Mouse (Mus musculus): ENCODE data around the gene Cd109.

Cd109 gene

DNA sequence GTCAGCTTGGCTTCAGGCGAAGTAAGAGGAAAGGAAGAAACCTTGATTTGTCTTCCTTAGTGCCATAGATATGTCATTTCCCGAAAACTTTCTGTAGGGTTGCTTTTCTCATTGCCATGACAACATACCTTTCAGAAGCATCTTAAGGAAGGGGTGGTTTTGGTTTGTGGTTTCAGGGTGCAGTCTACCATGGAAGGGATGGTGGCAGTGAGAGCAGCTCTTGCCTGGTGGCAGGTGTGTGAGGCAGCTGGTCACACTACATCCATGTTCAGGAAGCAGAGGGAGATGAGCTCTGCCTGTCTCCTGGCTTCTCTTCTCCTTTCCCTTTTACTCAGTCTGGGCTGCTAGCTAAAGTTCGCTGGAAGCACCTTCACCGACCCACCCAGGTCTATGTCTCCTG lies 26.0 kb downstream of the Cd109 start:
- DNase-seq (ENCODE audit: low read depth, low spot score), result no peak

DNA sequence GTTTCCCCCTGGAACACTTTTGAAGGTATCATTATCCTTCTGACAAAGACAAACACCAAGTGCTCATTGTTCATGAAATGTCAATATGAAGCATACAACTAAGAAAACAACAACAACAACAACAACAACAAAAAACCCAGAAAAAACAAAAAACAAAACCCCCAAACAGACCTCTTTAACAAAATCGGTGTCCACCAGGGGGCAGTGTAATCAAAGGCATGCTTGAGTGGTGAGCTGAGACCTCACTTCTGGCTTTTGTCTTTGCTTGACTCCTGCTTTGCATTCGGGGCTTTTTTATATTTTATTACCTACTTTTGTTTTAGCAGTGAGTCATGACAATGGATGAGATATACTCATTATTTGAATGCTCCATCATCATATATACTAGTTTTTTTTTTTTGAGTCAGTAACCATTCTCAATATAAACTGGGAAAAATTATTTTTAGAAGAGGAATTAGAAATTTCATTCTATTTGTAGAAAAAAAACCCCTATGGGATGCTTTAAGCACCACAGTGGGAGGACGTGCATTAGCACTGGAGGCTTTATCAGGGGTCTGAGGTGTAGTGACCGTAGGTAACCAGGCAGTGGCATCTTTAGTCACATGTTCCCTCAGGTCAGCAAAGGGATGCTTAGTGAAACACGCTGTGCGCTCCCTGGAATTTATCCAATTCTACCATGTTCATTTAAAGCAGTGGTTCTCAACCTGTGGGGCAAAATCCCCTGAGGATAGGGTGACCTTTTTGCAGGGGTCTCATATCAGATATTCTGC lies 30.8 kb downstream of the Cd109 start:
- DNase-seq (ENCODE audit: low read depth, low spot score), result peak; percentile 70

DNA sequence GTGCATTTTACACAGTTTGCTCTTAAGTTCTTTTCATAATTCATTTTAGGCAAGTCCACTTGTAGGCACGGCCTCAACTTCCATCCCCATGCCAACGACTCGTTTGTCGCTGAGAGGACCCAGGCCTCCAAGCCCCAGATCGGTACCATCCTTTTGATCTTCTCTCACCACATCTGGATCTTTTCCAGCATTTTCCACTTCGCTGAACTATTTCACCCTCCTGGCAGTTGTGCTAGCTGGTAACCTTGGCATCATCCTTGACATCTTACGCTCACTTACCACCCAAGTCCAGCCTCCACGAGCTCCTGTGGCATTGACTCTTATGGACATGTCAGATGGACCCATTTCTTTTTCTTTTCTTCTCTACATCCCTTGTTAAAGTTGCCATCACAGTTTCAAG lies 33.3 kb downstream of the Cd109 start:
- DNase-seq (ENCODE audit: low read depth, low spot score), result no peak

DNA sequence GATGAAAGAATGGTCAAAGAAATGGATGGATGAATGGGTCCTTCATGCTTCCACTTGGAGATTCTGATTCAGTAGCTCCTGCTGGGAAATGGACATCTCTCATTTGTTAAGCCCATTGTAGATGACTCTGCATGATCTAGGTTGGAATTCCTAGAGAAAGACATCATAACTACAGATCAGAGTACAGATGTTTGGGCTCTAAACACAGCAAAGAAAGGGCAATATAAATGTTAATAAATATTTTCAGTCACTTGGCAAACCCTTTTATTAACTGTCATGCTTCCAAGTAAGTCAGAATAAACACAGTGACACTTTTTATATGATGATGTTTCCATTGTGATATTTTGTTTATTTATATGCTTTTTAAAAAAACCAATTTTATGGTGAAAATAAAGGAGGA lies 34.1 kb downstream of the Cd109 start:
- DNase-seq (ENCODE audit: low read depth, low spot score), result no peak

DNA sequence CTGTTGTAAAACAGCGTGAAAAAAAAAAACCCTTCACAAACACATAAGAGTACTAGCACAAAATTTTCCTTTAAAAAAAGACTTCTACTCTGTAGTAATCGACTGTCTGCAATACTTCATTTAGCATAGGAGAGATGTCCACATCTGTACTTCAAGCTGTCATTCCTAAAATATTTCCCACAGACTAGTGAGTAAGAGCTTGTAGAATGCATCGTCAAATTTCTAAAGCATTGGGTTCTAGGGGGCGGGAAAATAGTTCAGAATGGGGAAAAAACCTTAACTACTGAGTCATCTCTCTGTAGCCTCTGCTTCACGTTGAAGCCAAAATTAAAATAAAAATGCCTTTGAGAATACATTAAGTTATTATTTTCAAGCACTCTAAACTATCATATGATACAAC lies 42.2 kb downstream of the Cd109 start:
- no peak for DNase-seq (ENCODE audit: low read depth, low spot score)

DNA sequence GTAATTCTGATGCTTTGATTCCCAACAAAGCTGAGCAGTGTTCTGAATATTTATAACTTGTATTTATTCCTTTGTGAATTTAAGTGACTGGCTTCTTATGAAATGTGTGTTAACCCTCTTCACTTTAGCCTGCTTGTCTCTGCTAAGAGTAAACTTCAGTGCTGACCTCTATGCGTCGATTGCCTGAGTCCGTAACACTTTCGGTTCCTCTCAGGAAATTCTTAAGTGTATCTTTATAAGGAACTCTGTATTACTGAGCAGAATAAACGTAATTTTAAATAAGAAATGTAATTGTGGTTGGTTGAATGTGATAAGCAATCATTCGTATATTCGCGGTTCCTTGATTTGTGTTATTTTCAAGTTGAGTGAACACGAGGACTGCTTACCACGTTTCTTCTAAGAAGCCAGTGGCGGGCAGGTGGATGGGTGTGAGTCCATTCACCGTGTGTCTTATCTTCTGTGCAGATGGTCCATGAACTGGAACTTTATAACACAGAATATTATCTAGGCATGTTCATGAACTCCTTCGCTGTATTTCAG lies 56.2 kb downstream of the Cd109 start:
- no peak for DNase-seq (ENCODE audit: low read depth, low spot score)

DNA sequence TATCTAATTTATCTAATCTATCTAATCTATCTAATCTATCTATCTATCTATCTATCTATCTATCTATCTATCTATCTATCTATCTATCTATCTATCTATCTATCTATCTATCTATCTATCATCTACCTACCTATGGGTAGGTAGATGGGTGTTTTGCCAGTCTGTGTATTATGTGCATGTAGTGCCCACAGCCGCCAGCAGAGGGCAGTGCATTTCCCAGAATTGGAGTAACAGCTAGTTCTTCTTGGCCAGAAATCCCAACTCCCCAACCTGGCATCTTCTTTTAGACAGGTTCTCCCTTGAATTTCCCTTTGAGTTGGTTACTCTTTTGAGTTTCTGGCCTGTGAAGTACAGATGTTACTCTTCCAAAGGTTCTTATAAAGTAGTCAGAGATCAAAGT lies 85.3 kb downstream of the Cd109 start:
- peak; percentile 72 for DNase-seq (ENCODE audit: low read depth, low spot score)

DNA sequence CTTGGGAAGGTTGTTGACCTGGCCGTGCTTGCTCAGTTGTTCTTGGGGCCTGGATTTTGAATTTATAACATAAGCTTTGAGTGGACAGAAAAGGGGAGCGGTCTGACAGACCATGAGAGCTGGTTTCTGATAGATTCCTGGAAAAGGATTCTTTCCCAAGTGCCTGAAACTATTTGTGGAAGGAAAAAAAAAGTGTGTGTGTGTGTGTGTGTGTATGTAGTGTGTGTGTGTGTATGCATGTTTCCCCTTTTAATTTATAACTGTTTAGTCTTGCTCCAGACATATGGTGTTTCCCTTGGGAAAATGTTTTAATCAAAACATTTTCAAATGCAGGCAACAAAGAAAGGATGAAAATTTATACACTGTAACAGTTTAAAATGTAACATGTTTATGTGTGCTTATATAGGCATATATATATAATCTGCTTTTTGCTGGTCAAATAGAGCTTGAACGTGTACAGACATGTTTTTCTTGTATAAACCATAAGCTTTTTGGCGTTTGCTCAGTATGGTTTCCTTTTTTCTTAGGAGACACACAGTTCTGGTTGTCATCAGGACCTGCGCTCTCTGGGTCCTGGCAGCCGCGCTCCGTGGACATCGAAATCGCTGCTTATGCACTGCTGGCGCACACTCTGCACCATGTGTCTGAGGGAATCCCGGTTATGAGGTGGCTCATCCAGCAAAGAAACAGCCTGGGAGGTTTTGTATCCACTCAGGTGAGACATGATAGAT lies 87.3 kb downstream of the Cd109 start:
- DNase-seq (ENCODE audit: low read depth, low spot score), result no peak

DNA sequence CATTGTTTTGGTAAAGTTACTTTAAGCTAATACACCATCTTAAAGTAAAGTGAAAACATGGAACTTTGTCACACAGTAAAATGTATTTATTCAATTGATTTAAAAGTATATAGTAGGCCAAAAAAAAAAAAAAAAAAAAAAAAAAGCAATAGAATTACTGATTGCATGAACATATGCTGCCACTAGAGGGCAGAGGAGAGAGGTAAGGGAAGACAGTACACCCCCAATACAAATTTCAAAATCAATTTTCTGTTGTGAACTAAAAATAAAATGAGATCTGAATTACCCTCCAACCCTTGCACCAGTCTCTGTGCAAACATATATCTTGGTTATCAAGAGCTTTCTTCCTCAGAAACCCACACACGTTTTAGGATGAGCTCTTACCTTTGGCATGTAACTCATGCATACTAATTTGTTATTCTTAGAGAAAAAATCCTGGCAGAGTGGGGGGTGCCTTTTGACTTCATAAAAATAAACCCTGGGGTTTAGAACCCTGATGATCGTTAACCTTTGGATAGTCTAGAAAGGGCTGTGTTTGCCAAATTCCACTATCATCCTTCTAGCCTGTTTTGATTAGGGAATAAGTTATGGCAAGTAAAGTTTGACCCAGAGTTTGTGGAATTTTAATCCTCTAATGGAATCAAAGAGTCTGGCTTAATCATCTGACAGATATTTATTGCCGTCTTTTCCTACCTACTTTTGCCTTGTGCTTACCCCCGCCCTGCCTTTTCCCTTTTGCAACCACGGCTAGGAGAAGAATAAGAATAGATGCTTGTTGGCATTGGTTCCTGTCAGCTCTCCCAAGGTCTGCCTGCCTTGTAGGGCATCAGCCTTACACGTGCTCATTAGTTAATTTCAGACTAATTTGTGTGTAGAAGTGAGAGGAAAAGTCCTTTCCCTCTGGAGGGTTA lies 105.8 kb downstream of the Cd109 start:
- DNase-seq (ENCODE audit: low read depth, low spot score), result no peak

DNA sequence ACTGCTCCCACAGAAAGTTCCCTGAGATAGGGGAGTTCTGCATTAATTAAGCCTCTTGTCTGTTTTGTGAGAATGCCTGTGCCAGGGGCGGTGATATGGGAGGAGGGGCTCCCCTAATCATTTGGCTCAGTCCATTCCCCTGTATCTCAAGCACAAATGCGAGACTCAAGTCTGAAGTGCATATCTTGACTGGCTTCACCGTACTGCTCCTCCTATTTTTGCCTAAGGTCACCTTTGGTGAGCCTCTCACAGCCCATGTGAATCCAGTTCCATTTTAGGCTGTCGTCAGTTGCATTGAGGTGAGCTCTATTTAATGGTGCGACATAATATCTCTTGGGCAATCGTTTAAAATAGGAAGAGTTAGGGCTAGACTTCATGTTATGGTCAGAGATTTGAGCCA lies 116.6 kb downstream of the Cd109 start:
- DNase-seq (ENCODE audit: low read depth, low spot score), result peak; percentile 75

DNA sequence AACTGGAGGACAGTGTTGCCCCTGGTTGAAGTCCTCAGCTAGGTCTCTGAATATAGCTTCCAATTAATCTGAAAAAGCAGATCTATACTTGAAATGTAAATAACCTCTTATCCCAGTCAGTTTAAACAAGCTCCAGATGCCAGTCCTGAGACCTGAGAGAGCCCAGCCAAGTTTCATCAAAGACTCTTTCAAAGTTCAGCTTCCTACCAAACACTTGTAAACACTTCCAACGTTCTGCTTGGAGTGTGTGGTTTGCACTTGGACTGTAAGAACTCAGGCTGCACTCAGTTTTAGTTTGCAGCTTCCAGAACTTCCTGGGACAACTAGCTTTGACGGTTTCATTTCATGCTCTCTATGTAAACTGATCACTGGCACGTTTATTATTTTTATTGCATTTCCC lies 120.2 kb downstream of the Cd109 start:
- no peak for DNase-seq (ENCODE audit: low read depth, low spot score)

DNA sequence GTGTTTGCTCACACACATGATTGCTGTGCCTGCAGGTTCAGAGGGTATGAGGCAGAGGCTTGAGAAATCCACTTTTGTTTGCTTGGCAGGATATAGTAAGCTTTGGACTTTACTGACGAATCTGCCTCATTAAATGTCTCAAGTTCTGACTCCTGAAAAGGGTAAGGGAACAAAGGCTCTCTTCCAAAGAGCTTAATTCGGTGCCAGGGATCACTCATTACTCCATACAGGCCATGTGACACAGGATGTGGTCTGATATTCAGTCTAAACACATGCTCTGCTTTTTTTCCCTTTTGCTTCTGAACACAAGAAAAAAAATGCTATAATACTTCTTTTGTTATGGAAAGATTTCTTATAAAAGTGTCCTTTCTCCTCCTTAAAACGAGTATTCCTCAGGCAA lies 126.7 kb downstream of the Cd109 start:
- no peak for DNase-seq (ENCODE audit: low read depth, low spot score)

DNA sequence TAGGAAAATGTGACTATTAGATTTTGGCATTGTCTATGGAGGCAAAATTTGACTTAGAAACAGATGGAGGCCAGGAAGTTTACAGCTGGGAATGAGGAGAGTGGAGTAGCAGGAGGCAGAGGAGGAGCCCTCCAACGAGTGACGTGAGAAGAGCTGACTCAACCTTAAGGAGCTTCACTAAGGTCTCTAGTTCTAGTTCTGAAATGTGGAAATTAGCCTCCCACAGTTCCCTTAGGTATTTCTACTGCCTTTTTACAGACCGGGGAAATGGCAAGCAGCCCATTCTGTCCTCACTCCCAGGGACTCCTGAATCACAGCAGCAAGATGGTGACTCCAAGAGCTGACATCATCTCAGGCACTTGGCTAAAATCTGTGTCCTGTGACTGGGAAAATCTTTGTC lies 134.9 kb downstream of the Cd109 start:
- no peak for DNase-seq (ENCODE audit: low read depth, low spot score)
